Mouse (Mus musculus): ENCODE data around the gene Slco1b2.
"Not testable (repeated sequence)": the region's sequence is repeated elsewhere in the genome, so short reads cannot be mapped to it uniquely, and the experiment has no call there.

Slco1b2 gene

DNA sequence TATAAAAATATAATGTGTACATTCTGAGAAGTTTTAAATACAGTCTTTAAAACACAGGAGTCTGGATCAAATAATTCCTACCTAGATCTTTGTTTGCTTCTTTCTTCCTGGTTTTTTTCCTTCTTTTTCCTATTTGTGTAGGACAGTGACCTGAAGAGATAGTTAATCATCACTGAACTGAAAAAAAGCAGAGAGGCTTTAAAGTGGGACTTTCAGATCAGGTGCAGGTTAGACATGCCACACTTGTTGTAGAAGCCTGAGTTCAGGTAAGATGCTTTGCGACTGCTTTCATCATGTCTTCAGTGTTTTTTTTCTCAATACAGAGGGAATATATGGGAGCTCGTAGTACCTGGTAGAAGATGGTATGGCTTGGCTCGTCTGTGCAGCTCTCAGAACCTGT is at the start of gene Slco1b2:
Slco1b2 (plus strand) TSS at position 228 of the 400 bp plus-strand sequence.
- DNase-seq (ENCODE audit: low read depth, low spot score) = no peak

DNA sequence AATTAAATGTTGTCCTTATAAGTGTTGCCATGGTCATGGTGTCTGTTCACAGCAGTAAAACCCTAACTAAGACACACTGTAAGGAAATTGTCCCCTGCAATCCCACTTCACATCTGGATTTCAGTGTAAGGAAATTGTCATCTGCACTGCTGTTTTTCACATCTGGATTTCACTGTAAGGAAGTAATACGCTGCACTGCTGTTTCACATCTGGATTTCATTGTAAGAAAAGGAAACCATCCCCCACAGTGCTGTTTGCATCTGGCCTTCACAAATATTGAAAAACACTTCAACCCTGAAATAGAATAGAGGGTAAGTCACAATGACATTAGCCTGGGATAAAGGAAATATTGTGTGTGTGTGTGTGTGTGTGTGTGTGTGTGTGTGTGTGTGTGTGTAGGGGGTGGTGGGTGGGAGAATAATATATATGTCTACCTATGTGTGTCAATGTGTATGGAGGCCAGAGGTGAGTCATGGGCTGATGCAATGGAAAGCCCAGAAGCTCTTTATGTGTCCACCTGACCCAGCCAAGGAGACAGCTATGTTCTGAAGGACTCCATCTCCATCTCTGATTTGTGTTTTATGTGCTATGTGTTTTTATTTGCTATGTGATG is 44.4 kb upstream of the Slco1b2 start:
- no peak for DNase-seq (ENCODE audit: low read depth, low spot score)

- no peak for DNase-seq (ENCODE audit: low read depth, low spot score)
These were observed 39.3 kb upstream of the Slco1b2 start for GRCm38 (mm10) chr6:141590002-141590401.

DNA sequence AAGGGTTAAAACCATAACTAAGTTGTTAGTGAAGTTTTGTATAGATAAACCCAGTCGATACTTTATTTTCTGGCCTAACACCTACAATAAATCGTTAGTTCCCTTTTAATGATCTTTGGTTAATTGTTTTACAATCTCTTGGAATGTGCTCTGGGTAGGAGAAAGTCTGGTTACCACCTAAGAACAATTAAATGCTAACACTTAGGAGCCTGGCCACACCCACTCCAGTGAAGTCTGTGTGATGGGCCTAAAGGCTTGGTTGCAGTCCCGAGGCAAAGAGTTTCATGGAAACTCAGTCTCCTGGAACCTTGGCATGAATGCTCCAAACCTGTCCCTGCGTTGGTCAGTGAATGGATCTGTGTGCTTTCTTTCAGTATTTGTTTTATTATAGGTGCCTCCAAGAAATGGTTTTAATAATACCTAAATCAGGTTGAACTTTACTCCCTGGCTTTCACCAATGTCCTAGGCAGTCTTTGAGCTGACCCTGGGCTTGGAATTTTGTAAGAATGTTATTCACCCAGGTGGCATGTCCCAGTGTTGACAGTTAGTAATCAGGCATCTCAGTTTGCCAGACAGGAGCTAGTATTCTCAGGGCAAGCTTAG is 38.6 kb upstream of the Slco1b2 start:
- DNase-seq (ENCODE audit: low read depth, low spot score) = not testable (repeated sequence)

GRCm38 (mm10) chr6:141596081-141596480 is 33.2 kb upstream of the Slco1b2 start:
- DNase-seq (ENCODE audit: low read depth, low spot score) = no peak

DNA sequence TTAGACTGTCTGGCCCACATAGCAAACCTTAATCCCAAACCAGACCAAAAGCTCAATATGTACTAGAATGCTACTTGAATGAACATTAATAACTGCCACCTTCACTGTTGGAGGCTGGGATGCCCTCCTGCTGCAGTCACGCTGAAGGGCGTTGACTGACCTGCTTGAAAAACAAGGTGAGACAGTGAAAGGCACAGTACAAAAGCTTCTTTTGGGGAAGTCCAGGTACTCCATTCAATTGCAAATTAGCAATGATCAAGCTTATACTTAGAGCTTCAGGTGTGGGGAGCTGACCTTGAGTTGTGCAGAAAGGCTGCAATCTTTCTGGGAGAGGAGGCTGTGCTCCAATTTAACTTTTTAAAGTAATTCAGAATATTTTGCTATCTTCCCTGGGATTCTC is 32.3 kb upstream of the Slco1b2 start:
- no peak for DNase-seq (ENCODE audit: low read depth, low spot score)

- DNase-seq (ENCODE audit: low read depth, low spot score) = no peak
These were observed 28.4 kb upstream of the Slco1b2 start for GRCm38 (mm10) chr6:141600940-141601339.

DNA sequence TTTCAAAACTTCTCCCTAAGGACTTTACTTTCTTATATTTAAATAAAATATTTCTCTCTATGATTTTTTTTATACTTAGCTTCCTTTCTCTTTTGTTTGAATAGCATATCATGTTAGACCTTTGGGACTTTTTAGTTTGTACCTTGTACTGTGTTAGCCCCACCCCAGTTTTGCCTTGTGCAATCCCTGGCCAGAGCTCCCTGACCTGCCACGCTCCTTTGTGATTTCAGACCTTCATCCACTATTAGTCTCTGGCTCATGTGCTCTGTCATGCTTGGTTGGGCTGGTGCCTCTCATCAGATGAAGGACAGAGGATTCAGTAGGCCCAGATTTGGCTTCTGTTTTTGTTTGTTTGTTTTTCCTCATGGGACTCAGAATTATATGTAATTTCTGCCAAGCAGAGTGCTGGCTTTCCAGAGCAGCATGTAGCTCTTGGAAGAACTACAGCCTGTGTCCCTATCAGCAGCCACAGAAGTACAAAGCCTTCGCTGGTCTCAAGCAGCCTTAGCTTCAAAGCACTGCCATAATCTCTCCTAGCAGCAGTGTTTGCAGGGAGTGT is 18.5 kb upstream of the Slco1b2 start:
- DNase-seq (ENCODE audit: low read depth, low spot score) = no peak

- DNase-seq (ENCODE audit: low read depth, low spot score) = no peak
These were observed 15.3 kb upstream of the Slco1b2 start for GRCm38 (mm10) chr6:141614017-141614416.

- DNase-seq (ENCODE audit: low read depth, low spot score) = no peak
These were observed 14.0 kb upstream of the Slco1b2 start for GRCm38 (mm10) chr6:141615348-141615747.

- no peak for DNase-seq (ENCODE audit: low read depth, low spot score)
These were observed 3.6 kb downstream of the Slco1b2 start for GRCm38 (mm10) chr6:141632935-141633334.

GRCm38 (mm10) chr6:141635250-141635649 is 5.9 kb downstream of the Slco1b2 start:
- DNase-seq (ENCODE audit: low read depth, low spot score) = no peak

DNA sequence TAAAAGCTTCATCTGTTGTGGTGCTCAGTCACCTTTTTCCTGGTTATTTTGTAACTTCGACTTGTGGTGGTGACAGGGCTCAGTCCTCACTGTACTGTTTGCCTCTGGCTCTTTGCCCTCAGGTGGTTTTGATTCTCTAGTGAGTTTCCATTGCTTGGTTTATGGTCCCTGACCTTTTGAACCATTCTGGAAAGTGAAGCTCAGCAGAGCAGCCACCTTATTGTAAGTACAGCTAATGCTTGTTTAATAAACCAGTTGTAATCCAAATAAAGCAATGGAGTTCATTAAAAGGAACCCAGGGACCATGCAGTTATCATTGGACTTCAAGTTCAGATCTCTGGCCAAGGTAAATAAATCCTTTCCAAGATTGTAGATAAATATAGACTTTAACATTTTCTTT is 11.3 kb downstream of the Slco1b2 start:
- no peak for DNase-seq (ENCODE audit: low read depth, low spot score)

GRCm38 (mm10) chr6:141687008-141687407 is 57.7 kb downstream of the Slco1b2 start:
- no peak for DNase-seq (ENCODE audit: low read depth, low spot score)

DNA sequence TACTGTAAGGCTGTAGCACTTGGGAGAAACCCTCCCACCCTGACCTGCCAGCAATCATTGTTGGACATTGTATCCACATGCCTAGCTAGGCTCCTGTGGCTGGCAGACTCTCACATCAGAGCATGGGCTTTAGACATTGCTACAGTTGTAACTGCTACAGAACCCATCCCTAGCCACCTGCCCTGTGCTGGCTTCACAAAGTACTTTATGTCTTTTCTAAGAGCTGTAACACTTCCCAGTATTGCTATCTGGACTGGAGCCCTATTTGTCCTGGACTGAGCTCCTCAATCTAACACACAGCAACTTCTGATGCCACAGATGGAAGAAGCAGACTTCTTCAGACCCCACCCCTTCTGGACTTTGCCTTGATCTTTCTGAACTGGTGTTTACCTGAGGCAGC is 61.9 kb downstream of the Slco1b2 start:
- DNase-seq (ENCODE audit: low read depth, low spot score) = no peak
